Mouse (Mus musculus) MEL (cell line): Measurements from ENCODE around the gene Map7. TPM values are rescaled to one million over a fixed set of nuclear protein-coding genes. Genes with fewer than 3 reads are reported as not detected.

ENCODE experiments used
- DNase-seq: peaks from one replicate; pipeline ENCODE4 v3.0.0; 2011; ENCODE audit warnings: low read depth, low spot score
- H3K27ac ChIP-seq: 2 replicates; pipeline ENCODE4 v1.5.1; 2012; ENCODE audit warnings: low read depth, mild to moderate bottlenecking, control low read depth, low read length, moderate library complexity; ENCODE audit not compliant: control insufficient read depth
- H3K27me3 ChIP-seq, 2 experiments: fragments of 150-350 bp in 1 of 2; sonication (generic) in 1 of 2; 2 replicates each; pipeline ENCODE4 v1.6.1; 2012; ENCODE audit warnings: low read length in 2 of 2, mild to moderate bottlenecking in 2 of 2, improper control_type of control experiment in 1 of 2, moderate library complexity in 1 of 2; ENCODE audit not compliant: insufficient read depth in 2 of 2, control insufficient read depth in 1 of 2
- H3K36me3 ChIP-seq, 2 experiments: 2 replicates each; pipeline ENCODE4 v1.6.1; 2012 to 2014; ENCODE audit warnings: low read length in 2 of 2, improper control_type of control experiment in 1 of 2, inconsistent platforms in 1 of 2, mild to moderate bottlenecking in 1 of 2; ENCODE audit not compliant: insufficient read depth in 2 of 2, control insufficient read depth in 1 of 2
- H3K4me1 ChIP-seq, 2 experiments: fragments of 150-350 bp in 1 of 2; sonication (generic) in 1 of 2; 2 replicates each; pipeline ENCODE4 v1.6.1; 2012; ENCODE audit warnings: low read length in 2 of 2, improper control_type of control experiment in 1 of 2, mild to moderate bottlenecking in 1 of 2; ENCODE audit not compliant: insufficient read depth in 2 of 2, control insufficient read depth in 1 of 2
- H3K4me3 ChIP-seq, 2 experiments: fragments of 150-350 bp in 1 of 2; sonication (generic) in 1 of 2; 2 replicates each; pipeline ENCODE4 v1.5.1; 2012; ENCODE audit warnings: low read depth in 2 of 2, low read length in 2 of 2, mild to moderate bottlenecking in 2 of 2, moderate library complexity in 2 of 2, control low read depth in 1 of 2, improper control_type of control experiment in 1 of 2; ENCODE audit not compliant: control insufficient read depth in 1 of 2, insufficient read depth in 1 of 2
- H3K79me2 ChIP-seq: 2 replicates; pipeline ENCODE4 v1.6.1; 2012; ENCODE audit warnings: mild to moderate bottlenecking, low read length, moderate library complexity; ENCODE audit not compliant: control insufficient read depth, poor library complexity, insufficient read depth
- H3K9ac ChIP-seq: 2 replicates; pipeline ENCODE4 v1.6.1; 2012; ENCODE audit warnings: low read depth, mild to moderate bottlenecking, control low read depth, low read length, moderate library complexity; ENCODE audit not compliant: control insufficient read depth, poor library complexity, severe bottlenecking
- H3K9me3 ChIP-seq: fragments of 150-350 bp; sonication (generic); replicated peaks from 2 replicates; pipeline ENCODE4 v1.6.1; 2012; ENCODE audit warnings: mild to moderate bottlenecking, low read length, improper control_type of control experiment, moderate library complexity; ENCODE audit not compliant: insufficient read depth
- BHLHE40 ChIP-seq: IDR thresholded peaks from 2 replicates; pipeline ENCODE4 v1.6.1; 2012; ENCODE audit warnings: low read depth, mild to moderate bottlenecking, inconsistent platforms, low read length, improper control_type of control experiment, borderline replicate concordance
- CHD2 ChIP-seq: IDR thresholded peaks from 2 replicates; pipeline ENCODE4 v1.6.1; 2011; ENCODE audit warnings: low read length, improper control_type of control experiment
- ELF1 ChIP-seq: IDR thresholded peaks from 2 replicates; pipeline ENCODE4 v1.6.1; 2014; ENCODE audit warnings: low read depth, mild to moderate bottlenecking, inconsistent platforms, low read length, improper control_type of control experiment, moderate library complexity
- EP300 ChIP-seq, 2 experiments: IDR thresholded peaks; 2 replicates each; pipeline ENCODE4 v1.6.1; 2011; ENCODE audit warnings: improper control_type of control experiment in 2 of 2, low read length in 2 of 2, low read depth in 1 of 2, mild to moderate bottlenecking in 1 of 2
- ETS1 ChIP-seq: IDR thresholded peaks from 2 replicates; pipeline ENCODE4 v1.6.1; 2012; ENCODE audit warnings: low read depth, mild to moderate bottlenecking, inconsistent platforms, low read length, improper control_type of control experiment, moderate library complexity
- GABPA ChIP-seq: IDR thresholded peaks from 2 replicates; pipeline ENCODE4 v1.6.1; 2012; ENCODE audit warnings: low read depth, mild to moderate bottlenecking, inconsistent platforms, low read length, improper control_type of control experiment, moderate library complexity
- HCFC1 ChIP-seq: IDR thresholded peaks from 2 replicates; pipeline ENCODE4 v1.6.1; 2012; ENCODE audit warnings: low read depth, mild to moderate bottlenecking, inconsistent platforms, low read length, improper control_type of control experiment, moderate library complexity
- MAX ChIP-seq: IDR thresholded peaks from 2 replicates; pipeline ENCODE4 v1.6.1; 2011; ENCODE audit warnings: low read length, improper control_type of control experiment
- MEF2A ChIP-seq: IDR thresholded peaks from 2 replicates; pipeline ENCODE4 v1.6.1; 2014; ENCODE audit warnings: low read depth, mild to moderate bottlenecking, inconsistent platforms, low read length, improper control_type of control experiment; ENCODE audit not compliant: poor library complexity, insufficient replicate concordance, severe bottlenecking; ENCODE audit errors: extremely low read depth
- MYB ChIP-seq: IDR thresholded peaks from 2 replicates; pipeline ENCODE4 v1.6.1; 2011; ENCODE audit warnings: mild to moderate bottlenecking, low read depth, low read length, improper control_type of control experiment
- NRF1 ChIP-seq: IDR thresholded peaks from 2 replicates; pipeline ENCODE4 v1.6.1; 2014; ENCODE audit warnings: low read depth, mild to moderate bottlenecking, inconsistent platforms, low read length, improper control_type of control experiment, moderate library complexity; ENCODE audit not compliant: poor library complexity, insufficient read depth, severe bottlenecking
- POLR2A ChIP-seq, 2 experiments: IDR thresholded peaks; 2 replicates each; pipeline ENCODE4 v1.6.1; 2011 to 2012; ENCODE audit warnings: low read length in 2 of 2, mild to moderate bottlenecking in 2 of 2, control low read depth in 1 of 2, improper control_type of control experiment in 1 of 2, low read depth in 1 of 2, moderate library complexity in 1 of 2; ENCODE audit not compliant: control insufficient read depth in 1 of 2, insufficient read depth in 1 of 2, poor library complexity in 1 of 2
- POLR2AphosphoS2 ChIP-seq: IDR thresholded peaks from 2 replicates; pipeline ENCODE4 v1.6.1; 2011; ENCODE audit warnings: low read length, improper control_type of control experiment
- POLR2AphosphoS5 ChIP-seq: IDR thresholded peaks from 2 replicates; pipeline ENCODE4 v1.6.1; 2012; ENCODE audit warnings: low read depth, borderline replicate concordance, mild to moderate bottlenecking, inconsistent platforms, low read length, moderate library complexity, mixed read lengths
- RAD21 ChIP-seq: IDR thresholded peaks from 2 replicates; pipeline ENCODE4 v1.6.1; 2011; ENCODE audit warnings: mild to moderate bottlenecking, low read depth, low read length, improper control_type of control experiment
- SIN3A ChIP-seq: IDR thresholded peaks from 2 replicates; pipeline ENCODE4 v1.6.1; 2012; ENCODE audit warnings: low read length, improper control_type of control experiment, inconsistent platforms
- TAL1 ChIP-seq: IDR thresholded peaks from 2 replicates; pipeline ENCODE4 v1.6.1; 2012; ENCODE audit warnings: mild to moderate bottlenecking, inconsistent platforms, low read length, moderate library complexity, mixed read lengths
- TBP ChIP-seq: IDR thresholded peaks from 2 replicates; pipeline ENCODE4 v1.8.0; 2011; ENCODE audit warnings: low read depth, low read length, improper control_type of control experiment
- ZKSCAN1 ChIP-seq: IDR thresholded peaks from 2 replicates; pipeline ENCODE4 v1.6.1; 2012; ENCODE audit warnings: low read depth, mild to moderate bottlenecking, inconsistent platforms, low read length, improper control_type of control experiment, moderate library complexity
- ZMIZ1 ChIP-seq: IDR thresholded peaks from 2 replicates; pipeline ENCODE4 v1.6.1; 2012; ENCODE audit warnings: low read depth, mild to moderate bottlenecking, inconsistent platforms, low read length, improper control_type of control experiment, moderate library complexity
- ZNF384 ChIP-seq: IDR thresholded peaks from 2 replicates; pipeline ENCODE4 v1.6.1; 2012; ENCODE audit warnings: low read depth, mild to moderate bottlenecking, inconsistent platforms, low read length, improper control_type of control experiment
- polyA plus RNA-seq, 2 experiments: library from polyadenylated mRNA; stranded (reverse) in 1 of 2; unstranded in 1 of 2; fragments of >175 nt in 1 of 2; fragments of >200 nt in 1 of 2; gene quantifications; 2 replicates each; pipeline versions ENCODE4 v1.2.1 to v1.2.4; 2012; ENCODE audit warnings: low replicate concordance in 2 of 2, low read depth in 1 of 2; ENCODE audit not compliant: insufficient read length in 2 of 2, insufficient read depth in 1 of 2, missing spikeins in 1 of 2
- total RNA-seq: library from RNA; depleted of rRNA; stranded (reverse); fragments of 300-350 nt; gene quantifications from 2 replicates; pipeline ENCODE4 v1.2.3, GENCODE M21; 2012

The Map7 gene
- total and polyA plus RNA-seq, 3 experiments: 3.1 to 9.5 TPM; not detected in 1

GRCm38 (mm10) chr10:20181198-20181597, 32.9 kb downstream of the Map7 start (continued):
- TF ChIP-seq HCFC1: no peak
- no peak for TF ChIP-seq SIN3A
- TF ChIP-seq MEF2A: no peak
- TF ChIP-seq MAX: no peak
- no peak for TF ChIP-seq ZNF384

GRCm38 (mm10) chr10:20181680-20182399, 33.6 kb downstream of the Map7 start:
- H3K27ac ChIP-seq: no peak overlapping the region
- H3K27me3 ChIP-seq: no peaks in the 10 kb centered on the region
- H3K79me2 ChIP-seq: no peaks in the 10 kb centered on the region
- peaks cover 0 to 5% of the 10 kb centered on the region in 2 experiments; a peak in 3 of 4 replicates for H3K4me1 ChIP-seq
- H3K9me3 ChIP-seq: no peaks in the 10 kb centered on the region
- peaks cover 0 to 2% of the 10 kb centered on the region in 2 experiments; a peak in 1 of 4 replicates for H3K36me3 ChIP-seq
- H3K4me3 ChIP-seq: no peak overlapping the region
- no peak for DNase-seq
- no peak overlapping the region for H3K9ac ChIP-seq
- TF ChIP-seq ELF1 (no peak), MYB (no peak), HCFC1 (no peak), ZMIZ1 (no peak), EP300 (IDR thresholded peaks at IDR 0.05; ENCODE audit: low read depth in 1 of 2, low read length in 2 of 2) (no peak), POLR2AphosphoS5 (no peak), ETS1 (no peak), RAD21 (no peak), CHD2 (no peak), BHLHE40 (no peak)
- TF ChIP-seq, all 39 proteins: peak for 0

DNA sequence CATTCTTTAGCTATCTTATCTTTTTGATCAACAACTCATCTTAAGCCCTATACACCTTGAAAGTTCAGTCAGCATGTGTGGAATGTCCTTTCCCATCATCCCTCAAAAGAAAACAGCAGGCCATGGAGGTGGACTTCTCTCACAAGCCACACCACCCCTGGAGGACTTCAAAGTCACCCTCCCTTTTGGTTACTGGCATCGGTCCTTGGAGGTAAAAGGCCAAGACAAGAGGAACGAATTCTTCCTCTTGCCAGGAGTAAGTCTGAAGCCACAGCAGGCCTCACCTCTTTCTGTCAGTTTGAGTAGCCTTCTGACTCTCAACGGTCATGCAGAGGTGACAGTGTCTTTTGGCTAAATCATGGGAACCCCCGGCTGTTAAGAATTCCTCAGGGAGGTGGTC, 36.1 kb downstream of the Map7 start:
- no peak for DNase-seq
- TF ChIP-seq NRF1 (no peak), GABPA (no peak), POLR2AphosphoS2 (no peak), SIN3A (no peak), ZKSCAN1 (no peak), POLR2A (IDR thresholded peaks at IDR 0.05; ENCODE audit: control insufficient read depth in 1 of 2, insufficient read depth in 1 of 2, low read depth in 1 of 2, low read length in 2 of 2, poor library complexity in 1 of 2) (no peak), ETS1 (no peak), TAL1 (no peak), MAX (no peak), TBP (no peak)
- no peak overlapping the region for H3K4me3 ChIP-seq
- peaks cover 0 to under 1% of the 10 kb centered on the region in 2 experiments; a peak in 1 of 4 replicates for H3K4me1 ChIP-seq
- no peak overlapping the region for H3K9ac ChIP-seq
- no peaks in the 10 kb centered on the region for H3K27me3 ChIP-seq
- H3K9me3 ChIP-seq: no peaks in the 10 kb centered on the region
- no peak overlapping the region for H3K27ac ChIP-seq
- H3K36me3 ChIP-seq: no peaks in the 10 kb centered on the region
- H3K79me2 ChIP-seq: no peaks in the 10 kb centered on the region
